Mouse (Mus musculus) CD8-positive naive resting alpha-beta T cell, adult 57 days (primary cell): ENCODE measurements around the gene E4f1. TPM values are rescaled to one million over a fixed set of nuclear protein-coding genes. Genes with fewer than 3 reads are reported as not detected.

Source experiments
- total RNA-seq: library from RNA; stranded (reverse); gene quantifications from one replicate; pipeline ENCODE4 v1.2.4, GENCODE M21; 2023

The E4f1 gene
- total RNA-seq, result 73.9 TPM

GRCm38 (mm10) chr17:24469910-24470602, at the start of gene E4f1, which contains the start of gene Pgp:
TSS of gene E4f1 (minus strand) at chr17:24470313.
TSS of gene Pgp (plus strand) at chr17:24470392.

GRCm38 (mm10) chr17:24488186-24488661, 18.1 kb upstream of the E4f1 start, which contains the start of gene Caskin1:
TSS of gene Caskin1 (plus strand) at chr17:24488601.

GRCm38 (mm10) chr17:24478663-24479380, 8.7 kb upstream of the E4f1 start, which contains the start of gene Mlst8:
TSS of gene Mlst8 (minus strand) at chr17:24479078.

GRCm38 (mm10) chr17:24473612-24474275, 3.6 kb upstream of the E4f1 start, which contains the start of gene Bricd5:
TSS of gene Bricd5 (plus strand) at chr17:24473884.

GRCm38 (mm10) chr17:24442632-24443155, 27.4 kb downstream of the E4f1 start, which contains the start of gene Dnase1l2:
TSS of gene Dnase1l2 (minus strand) at chr17:24443105.

GRCm38 (mm10) chr17:24426471-24427169, 43.5 kb downstream of the E4f1 start, which contains the start of gene Eci1:
TSS of gene Eci1 (plus strand) at chr17:24426641.

GRCm38 (mm10) chr17:24414230-24414976, 55.7 kb downstream of the E4f1 start, which contains the start of gene Rnps1:
TSS of gene Rnps1 (plus strand) at chr17:24414565.

Other genes with a start within 250 kb of the E4f1 start
- 7.6 TPM for gene Tedc2, start 249.5 kb downstream of the E4f1 start, total RNA-seq
- 5.2 TPM for gene Ccnf, start 218.8 kb downstream of the E4f1 start, total RNA-seq
- 0.12 TPM for gene Abca17, start 119.2 kb downstream of the E4f1 start, total RNA-seq
- 49.1 TPM for gene Abca3, start 118.4 kb downstream of the E4f1 start, total RNA-seq
- gene Rnps1, start 55.7 kb downstream of the E4f1 start, total RNA-seq, result 150 TPM
- gene Eci1, start 43.7 kb downstream of the E4f1 start, total RNA-seq, result 14.9 TPM
- gene Dnase1l2, start 27.2 kb downstream of the E4f1 start, total RNA-seq, result 4.8 TPM
- gene Pgp, start 79 bp upstream of the E4f1 start, total RNA-seq, result 14.1 TPM
- 0.80 TPM for gene Bricd5, start 3.6 kb upstream of the E4f1 start, total RNA-seq
- gene Mlst8, start 8.8 kb upstream of the E4f1 start, total RNA-seq, result 23.8 TPM
- not detected for gene Caskin1, start 18.3 kb upstream of the E4f1 start, total RNA-seq
- 183 TPM for gene Traf7, start 57.6 kb upstream of the E4f1 start, total RNA-seq
- gene Rab26, start 63.9 kb upstream of the E4f1 start, total RNA-seq, result 2.7 TPM
- 74.3 TPM for gene Pkd1, start 79.5 kb upstream of the E4f1 start, total RNA-seq
- gene Tsc2, start 162.3 kb upstream of the E4f1 start, total RNA-seq, result 70.5 TPM
- gene Nthl1, start 162.4 kb upstream of the E4f1 start, total RNA-seq, result 4.3 TPM
- not detected for gene Slc9a3r2, start 180.0 kb upstream of the E4f1 start, total RNA-seq
- not detected for gene Npw, start 188.1 kb upstream of the E4f1 start, total RNA-seq
- gene Zfp598, start 199.4 kb upstream of the E4f1 start, total RNA-seq, result 62.1 TPM
- gene Syngr3, start 219.6 kb upstream of the E4f1 start, total RNA-seq, result not detected
- gene Gfer, start 225.8 kb upstream of the E4f1 start, total RNA-seq, result 12.7 TPM
- 2.0 TPM for gene Noxo1, start 225.9 kb upstream of the E4f1 start, total RNA-seq
- gene Tbl3, start 237.3 kb upstream of the E4f1 start, total RNA-seq, result 26.6 TPM
- gene Rnf151, start 247.8 kb upstream of the E4f1 start, total RNA-seq, result not detected
- 1,667 TPM for gene Rps2, start 247.8 kb upstream of the E4f1 start, total RNA-seq